Mouse (Mus musculus): ENCODE measurements around the gene Pde8b. TPM values are rescaled to one million over a fixed set of nuclear protein-coding genes. Genes with fewer than 3 reads are reported as not detected.
"Not testable (repeated sequence)": the region's sequence is repeated elsewhere in the genome, so short reads cannot be mapped to it uniquely, and the experiment has no call there.

The Pde8b gene
- total RNA-seq, 2 experiments from 2014 or later, result 0.42 TPM; not detected in 1

- ATAC-seq (replicated peaks; ENCODE audit: low FRiP score, low TSS enrichment, poor library complexity, severe bottlenecking), result no peak
Observed at GRCm38 (mm10) chr13:95222569-95223426, 27.3 kb downstream of the Pde8b start.

- ATAC-seq (replicated peaks; ENCODE audit: low FRiP score, low TSS enrichment, poor library complexity, severe bottlenecking), result no peak
Observed at GRCm38 (mm10) chr13:95221882-95222568, 28.1 kb downstream of the Pde8b start.

GRCm38 (mm10) chr13:95215661-95216170, 34.4 kb downstream of the Pde8b start:
- ATAC-seq (replicated peaks; ENCODE audit: low FRiP score, low TSS enrichment, poor library complexity, severe bottlenecking), result not testable (repeated sequence)

- ATAC-seq (replicated peaks; ENCODE audit: low FRiP score, low TSS enrichment, poor library complexity, severe bottlenecking), result no peak
Observed at GRCm38 (mm10) chr13:95212320-95212719, 37.8 kb downstream of the Pde8b start.

- ATAC-seq (replicated peaks; ENCODE audit: low FRiP score, low TSS enrichment, poor library complexity, severe bottlenecking), result not testable (repeated sequence)
Observed at GRCm38 (mm10) chr13:95207301-95207700, 42.8 kb downstream of the Pde8b start.

- no peak for ATAC-seq (replicated peaks; ENCODE audit: low FRiP score, low TSS enrichment, poor library complexity, severe bottlenecking)
Observed at GRCm38 (mm10) chr13:95202151-95202758, 47.9 kb downstream of the Pde8b start.

GRCm38 (mm10) chr13:95200817-95201216, 49.3 kb downstream of the Pde8b start:
- ATAC-seq (replicated peaks; ENCODE audit: low FRiP score, low TSS enrichment, poor library complexity, severe bottlenecking), result no peak

GRCm38 (mm10) chr13:95200036-95200435, 50.1 kb downstream of the Pde8b start:
- ATAC-seq (replicated peaks; ENCODE audit: low FRiP score, low TSS enrichment, poor library complexity, severe bottlenecking), result no peak

GRCm38 (mm10) chr13:95196106-95196705, 53.9 kb downstream of the Pde8b start:
- no peak for ATAC-seq (replicated peaks; ENCODE audit: low FRiP score, low TSS enrichment, poor library complexity, severe bottlenecking)

GRCm38 (mm10) chr13:95191951-95192350, 58.2 kb downstream of the Pde8b start:
- no peak for ATAC-seq (replicated peaks; ENCODE audit: low FRiP score, low TSS enrichment, poor library complexity, severe bottlenecking)

GRCm38 (mm10) chr13:95189111-95189510, 61.0 kb downstream of the Pde8b start:
- ATAC-seq (replicated peaks; ENCODE audit: low FRiP score, low TSS enrichment, poor library complexity, severe bottlenecking), result no peak

GRCm38 (mm10) chr13:95187153-95187665, 62.9 kb downstream of the Pde8b start:
- ATAC-seq (replicated peaks; ENCODE audit: low FRiP score, low TSS enrichment, poor library complexity, severe bottlenecking), result no peak

- ATAC-seq (replicated peaks; ENCODE audit: low FRiP score, low TSS enrichment, poor library complexity, severe bottlenecking), result no peak
Observed at GRCm38 (mm10) chr13:95186741-95187035, 63.4 kb downstream of the Pde8b start.

- no peak for ATAC-seq (replicated peaks; ENCODE audit: low FRiP score, low TSS enrichment, poor library complexity, severe bottlenecking)
Observed at GRCm38 (mm10) chr13:95185891-95186740, 64.0 kb downstream of the Pde8b start.

- ATAC-seq (replicated peaks; ENCODE audit: low FRiP score, low TSS enrichment, poor library complexity, severe bottlenecking), result no peak
Observed at GRCm38 (mm10) chr13:95183686-95184085, 66.5 kb downstream of the Pde8b start.

GRCm38 (mm10) chr13:95180208-95180607, 69.9 kb downstream of the Pde8b start:
- ATAC-seq (replicated peaks; ENCODE audit: low FRiP score, low TSS enrichment, poor library complexity, severe bottlenecking), result no peak

GRCm38 (mm10) chr13:95177326-95177725, 72.8 kb downstream of the Pde8b start:
- ATAC-seq (replicated peaks; ENCODE audit: low FRiP score, low TSS enrichment, poor library complexity, severe bottlenecking), result no peak

- ATAC-seq (replicated peaks; ENCODE audit: low FRiP score, low TSS enrichment, poor library complexity, severe bottlenecking), result no peak
Observed at GRCm38 (mm10) chr13:95176399-95176798, 73.7 kb downstream of the Pde8b start.

- ATAC-seq (replicated peaks; ENCODE audit: low FRiP score, low TSS enrichment, poor library complexity, severe bottlenecking), result no peak
Observed at GRCm38 (mm10) chr13:95174253-95174652, 75.9 kb downstream of the Pde8b start.

All from megakaryocyte-erythroid progenitor cell, adult 5-6 weeks (primary cell).